Mouse (Mus musculus) cerebellum, postnatal 4 days (tissue): ENCODE results near the gene Abcg1.

Experiments
- DNase-seq, 2 experiments: peaks; one replicate each; pipeline ENCODE4 v3.0.0; 2022; ENCODE audit warnings: low spot score in 2 of 2, mixed read lengths in 1 of 2

The Abcg1 gene

GRCm38 (mm10) chr17:31040421-31040820 lies 17.1 kb upstream of the Abcg1 start:
- DNase-seq = no peak

- DNase-seq = no peak
These were observed 14.7 kb upstream of the Abcg1 start for GRCm38 (mm10) chr17:31042751-31043150.

GRCm38 (mm10) chr17:31057891-31058744 lies 643 bp downstream of the Abcg1 start:
- peak in 1 of 2 experiments; percentile 20 for DNase-seq

GRCm38 (mm10) chr17:31058745-31059085 lies 1.2 kb downstream of the Abcg1 start:
- DNase-seq = peak in 1 of 2 experiments; percentile 37

- DNase-seq = no peak
These were observed 2.7 kb downstream of the Abcg1 start for GRCm38 (mm10) chr17:31060196-31060587.

- DNase-seq = no peak
These were observed 3.3 kb downstream of the Abcg1 start for GRCm38 (mm10) chr17:31060588-31061345.

- DNase-seq = no peak
These were observed 4.0 kb downstream of the Abcg1 start for GRCm38 (mm10) chr17:31061346-31062095.

- DNase-seq = no peak
These were observed 8.6 kb downstream of the Abcg1 start for GRCm38 (mm10) chr17:31066058-31066457.

GRCm38 (mm10) chr17:31067051-31067450 lies 9.6 kb downstream of the Abcg1 start:
- DNase-seq = no peak

GRCm38 (mm10) chr17:31069121-31069520 lies 11.6 kb downstream of the Abcg1 start:
- no peak for DNase-seq

GRCm38 (mm10) chr17:31069845-31070244 lies 12.4 kb downstream of the Abcg1 start:
- DNase-seq = no peak

GRCm38 (mm10) chr17:31070403-31071185 lies 13.1 kb downstream of the Abcg1 start:
- DNase-seq = no peak

GRCm38 (mm10) chr17:31071421-31072301 lies 14.2 kb downstream of the Abcg1 start:
- DNase-seq = no peak

GRCm38 (mm10) chr17:31072872-31073271 lies 15.4 kb downstream of the Abcg1 start:
- no peak for DNase-seq

- DNase-seq = peak; percentile 58 to 82
These were observed 16.0 kb downstream of the Abcg1 start for GRCm38 (mm10) chr17:31073273-31074052.

GRCm38 (mm10) chr17:31074053-31074590 lies 16.6 kb downstream of the Abcg1 start:
- no peak for DNase-seq

- no peak for DNase-seq
These were observed 17.2 kb downstream of the Abcg1 start for GRCm38 (mm10) chr17:31074666-31075065.

GRCm38 (mm10) chr17:31075471-31075870 lies 18.0 kb downstream of the Abcg1 start:
- no peak for DNase-seq

GRCm38 (mm10) chr17:31077561-31077960 lies 20.1 kb downstream of the Abcg1 start:
- DNase-seq = no peak
